9 mouse cellular contexts compared by ENCODE assay signal in the genomic region with DNA sequence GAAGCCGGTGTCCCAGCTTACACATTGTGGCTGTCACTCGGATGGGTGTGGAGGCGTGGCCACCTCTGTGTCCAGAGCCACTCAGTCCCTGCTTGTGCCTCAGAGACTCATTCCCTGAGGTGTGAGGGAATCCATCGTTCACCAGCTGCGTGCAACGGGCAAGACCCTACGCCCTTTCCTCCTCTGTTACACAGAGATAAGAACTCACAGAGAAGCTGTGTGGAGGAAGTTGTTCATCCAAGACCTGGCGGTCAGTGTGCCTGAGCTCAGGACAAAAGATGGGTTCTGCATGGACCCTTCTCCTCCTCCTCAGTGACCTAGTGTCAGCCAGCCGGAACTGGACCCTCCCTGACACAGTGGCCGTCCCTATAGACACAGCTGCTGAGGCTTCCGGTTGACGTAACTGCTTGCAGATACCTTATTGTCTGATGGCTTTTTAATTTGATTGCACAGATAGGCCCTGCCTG.
A peak's percentile ranks its signal among the peaks of the same experiment; 100 is the strongest.
DNase-seq lines count a peak whose midpoint lies in the region; ATAC-seq lines count a peak whose summit lies in the region.
"Had no signal": no experiment of that assay in that cellular context is flagged by ENCODE, and none has a peak within 500 bp of the region (broad histone marks: within the 10 kb centered on the region; RNA-seq: fewer than 3 reads in every experiment).

No protein-coding gene starts in this region.

- no peaks in the 10 kb centered on the region for H3K9me3 ChIP-seq in kidney, embryonic 16.5 days (ENCODE audit: low read length)
- H3K9me3 ChIP-seq in liver, embryonic 12.5 days (replicated peaks), result no peaks in the 10 kb centered on the region

- H3K4me3 ChIP-seq in kidney, embryonic 16.5 days (ENCODE audit: low read length), result no peak overlapping the region
- no peak overlapping the region for H3K4me3 ChIP-seq in liver, embryonic 12.5 days

- no peak overlapping the region for H3K9ac ChIP-seq in kidney, embryonic 16.5 days (replicated peaks; ENCODE audit: low read length)
- H3K9ac ChIP-seq in liver, embryonic 12.5 days, result peak overlapping the region; percentile 35; the same call in 1 of the 2 replicates

- H3K4me1 ChIP-seq in kidney, embryonic 16.5 days (ENCODE audit: insufficient read depth, low read length), result peaks cover 46% of the 10 kb centered on the region
- peaks cover 77% of the 10 kb centered on the region for H3K4me1 ChIP-seq in liver, embryonic 12.5 days

- no peaks in the 10 kb centered on the region for H3K36me3 ChIP-seq in kidney, embryonic 16.5 days (ENCODE audit: insufficient read depth, low read length)
- H3K36me3 ChIP-seq in liver, embryonic 12.5 days, result no peaks in the 10 kb centered on the region

- 20% methylated on average over 12 of the region's 12 CpGs for whole genome bisulfite sequencing in kidney, embryonic 16.5 days
- WGBS in liver, embryonic 12.5 days (ENCODE audit: insufficient replicate concordance), result 17% methylated on average over 12 of the region's 12 CpGs

- no peak overlapping the region for H3K4me2 ChIP-seq in kidney, embryonic 16.5 days (replicated peaks; ENCODE audit: low read depth, low read length)
- peak overlapping the region; percentile 54 for H3K4me2 ChIP-seq in liver, embryonic 12.5 days

- ATAC-seq in kidney, embryonic 16.5 days (ENCODE audit: low FRiP score, low TSS enrichment), result peak; percentile 79
- ATAC-seq in granulocyte monocyte progenitor cell, adult 5-6 weeks (replicated peaks; ENCODE audit: poor library complexity, severe bottlenecking), result peak; percentile 19; the same call in 1 of the 2 replicates
- peak; percentile 89 for ATAC-seq in liver, embryonic 12.5 days
- ATAC-seq: Patski had no signal

- H3K27ac ChIP-seq in kidney, embryonic 16.5 days (ENCODE audit: low read length), result peak overlapping the region; percentile 11; the same call in 1 of the 2 replicates
- peak overlapping the region; percentile 75 for H3K27ac ChIP-seq in liver, embryonic 12.5 days

- no peaks in the 10 kb centered on the region for H3K27me3 ChIP-seq in kidney, embryonic 16.5 days (ENCODE audit: insufficient read depth, low read length)
- no peaks in the 10 kb centered on the region for H3K27me3 ChIP-seq in liver, embryonic 12.5 days (replicated peaks)
- H3K27me3 ChIP-seq: Patski had no signal

- DNase-seq in kidney, adult 9 months, result no peak
- peak; percentile 29 to 35 for DNase-seq in natural killer cell, adult 2 months (ENCODE audit: low spot score in 2 of 2)
- no peak for DNase-seq in frontal cortex, postnatal 10 days (ENCODE audit: low spot score in 2 of 2)
- no peak for DNase-seq in ovary, postnatal 36 days (ENCODE audit: low spot score)
- DNase-seq in thymus, postnatal 4 days, result no peak

Comparison
In these comparisons a context has a peak if more than half of its experiments do, and no peak if none do; other contexts are left out.
1. ATAC-seq: peak in every context shown above with its lines; median percentile 89 in liver, embryonic 12.5 days; 79 in kidney, embryonic 16.5 days; 19 in granulocyte monocyte progenitor cell, adult 5-6 weeks.
2. DNase-seq: peak in natural killer cell, adult 2 months (2 of 2); none in kidney, adult 9 months (single experiment), frontal cortex, postnatal 10 days (0 of 2), ovary, postnatal 36 days (single experiment) and thymus, postnatal 4 days (single experiment).